Mouse (Mus musculus): Measurements from ENCODE around the gene Foxs1. TPM values are rescaled to one million over a fixed set of nuclear protein-coding genes. Genes with fewer than 3 reads are reported as not detected.

Foxs1 gene
- polyA plus RNA-seq, 1 experiment from 2014 or later, result 3.1 TPM

DNA sequence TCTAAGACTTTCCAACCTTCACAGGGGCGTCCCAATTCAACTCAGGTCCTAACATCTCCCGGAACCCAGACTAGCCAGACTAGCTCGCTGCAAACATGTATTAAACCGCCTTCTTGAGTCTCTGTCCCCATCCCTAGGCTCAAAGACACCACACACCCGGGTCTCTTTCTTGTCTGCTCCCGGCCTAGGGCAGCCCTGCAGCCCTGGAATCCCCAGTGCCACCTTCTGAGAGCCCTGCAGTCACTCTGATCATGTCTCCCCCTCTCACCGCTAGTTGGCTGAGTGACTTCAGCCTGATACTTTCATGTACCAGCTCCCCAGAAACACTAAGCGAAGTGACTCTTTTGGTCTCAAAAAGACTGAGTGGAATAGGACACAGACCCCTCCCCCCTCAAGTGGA is 10.6 kb upstream of the Foxs1 start:
- Histone ChIP-seq H3K9me3 (no peaks in the 10 kb centered on the region), H3K4me3 (replicated peaks) (peak overlapping the region; percentile 35), H3K27ac (no peak overlapping the region), H3K36me3 (no peaks in the 10 kb centered on the region), H3K4me2 (replicated peaks) (peak overlapping the region; percentile 77), H3K4me1 (replicated peaks) (peaks cover 5% of the 10 kb centered on the region), H3K27me3 (replicated peaks) (peaks cover 88% of the 10 kb centered on the region), H3K9ac (no peak overlapping the region)
- ATAC-seq, result no peak
- 10% methylated on average over 8 of the region's 8 CpGs for WGBS

DNA sequence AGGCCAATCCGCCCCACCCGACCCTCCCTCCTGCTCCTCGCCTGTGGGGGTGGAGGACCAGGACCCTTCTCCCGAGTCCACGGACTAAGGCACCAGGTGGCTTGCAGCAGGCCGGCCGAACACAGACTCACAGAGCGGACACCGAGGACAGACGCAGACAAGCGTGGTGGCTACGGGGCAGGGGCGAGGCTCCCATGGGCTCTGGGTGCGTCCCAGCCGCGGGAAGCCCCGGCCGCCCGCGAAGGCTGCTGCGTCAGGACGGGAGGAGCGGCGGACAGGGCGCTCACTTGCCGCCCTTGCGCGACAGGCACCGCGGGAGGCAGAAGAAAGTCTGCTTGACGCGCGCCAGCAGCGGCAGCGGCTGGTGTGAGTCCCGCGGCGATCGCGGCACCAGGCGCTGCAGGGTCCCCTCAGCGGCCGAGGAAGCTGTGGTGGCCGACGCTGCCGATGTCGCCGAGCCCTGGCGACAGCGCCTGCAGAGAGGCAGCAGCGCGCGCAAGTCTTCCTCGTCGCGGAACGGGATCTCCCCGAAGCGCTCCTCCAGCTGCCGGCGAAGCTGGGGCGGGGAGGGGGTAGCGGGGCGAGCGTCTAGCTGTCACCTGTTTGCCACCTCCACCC is 10.0 kb upstream of the Foxs1 start:
- no peak for ATAC-seq
- Histone ChIP-seq H3K9me3 (no peaks in the 10 kb centered on the region), H3K4me1 (replicated peaks) (peaks cover 5% of the 10 kb centered on the region), H3K27me3 (replicated peaks) (peaks cover 82% of the 10 kb centered on the region), H3K36me3 (no peaks in the 10 kb centered on the region), H3K4me2 (replicated peaks) (peak overlapping the region; percentile 77), H3K27ac (no peak overlapping the region), H3K9ac (no peak overlapping the region), H3K4me3 (replicated peaks) (peak overlapping the region; percentile 35)
- 1% methylated on average over 52 of the region's 65 CpGs for WGBS

DNA sequence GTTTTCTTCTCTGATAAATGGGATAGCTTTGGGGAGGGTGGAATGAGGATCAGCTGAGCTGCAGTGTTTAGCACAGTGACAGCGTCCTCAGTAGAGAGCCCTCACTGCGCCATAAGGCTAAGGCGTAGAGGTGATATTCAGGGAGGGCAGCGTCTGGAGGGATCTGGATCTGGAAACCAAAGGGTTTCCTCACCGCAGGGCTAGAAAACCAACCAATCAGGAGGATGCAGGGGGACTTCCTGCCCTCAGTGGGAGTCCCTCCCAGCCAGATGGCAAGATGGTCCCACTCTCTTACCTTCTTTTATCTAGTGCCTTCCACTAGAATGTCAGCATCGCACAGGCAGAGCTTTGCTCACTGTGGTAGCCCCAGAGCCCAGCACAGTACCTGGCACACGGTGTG is 8.8 kb upstream of the Foxs1 start:
- no peak overlapping the region for H3K4me3 ChIP-seq (replicated peaks)
- peaks cover 72% of the 10 kb centered on the region for H3K27me3 ChIP-seq (replicated peaks)
- ATAC-seq, result no peak
- H3K4me1 ChIP-seq (replicated peaks), result peaks cover 5% of the 10 kb centered on the region
- H3K36me3 ChIP-seq, result no peaks in the 10 kb centered on the region
- no peaks in the 10 kb centered on the region for H3K9me3 ChIP-seq
- WGBS, result 29% methylated on average over 7 of the region's 7 CpGs
- H3K4me2 ChIP-seq (replicated peaks), result no peak overlapping the region
- no peak overlapping the region for H3K27ac ChIP-seq
- H3K9ac ChIP-seq, result no peak overlapping the region

DNA sequence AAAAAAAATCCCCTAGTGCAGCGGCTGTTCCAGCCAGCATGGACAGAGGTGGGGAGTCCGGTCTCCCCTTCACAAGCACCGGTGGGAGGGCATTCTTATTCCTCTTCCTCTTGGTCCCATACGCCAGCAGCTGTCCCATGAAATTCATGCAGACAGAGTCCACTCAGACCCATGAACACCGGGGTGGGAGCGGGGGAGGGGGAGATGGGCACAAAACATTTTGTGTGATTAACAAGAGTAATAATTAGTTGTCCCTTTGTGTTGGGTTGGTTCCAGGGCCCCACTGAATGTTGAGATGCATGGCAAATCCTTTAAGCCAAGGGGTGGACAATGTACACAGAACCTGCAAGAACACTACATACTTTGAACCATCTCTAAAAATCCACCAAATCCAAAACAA is 8.1 kb upstream of the Foxs1 start:
- Histone ChIP-seq H3K4me1 (replicated peaks) (peaks cover 5% of the 10 kb centered on the region), H3K36me3 (no peaks in the 10 kb centered on the region), H3K9ac (no peak overlapping the region), H3K27ac (no peak overlapping the region), H3K4me3 (replicated peaks) (no peak overlapping the region), H3K9me3 (no peaks in the 10 kb centered on the region), H3K4me2 (replicated peaks) (no peak overlapping the region), H3K27me3 (replicated peaks) (peaks cover 68% of the 10 kb centered on the region)
- 79% methylated on average over 6 of the region's 6 CpGs for WGBS
- no peak for ATAC-seq

DNA sequence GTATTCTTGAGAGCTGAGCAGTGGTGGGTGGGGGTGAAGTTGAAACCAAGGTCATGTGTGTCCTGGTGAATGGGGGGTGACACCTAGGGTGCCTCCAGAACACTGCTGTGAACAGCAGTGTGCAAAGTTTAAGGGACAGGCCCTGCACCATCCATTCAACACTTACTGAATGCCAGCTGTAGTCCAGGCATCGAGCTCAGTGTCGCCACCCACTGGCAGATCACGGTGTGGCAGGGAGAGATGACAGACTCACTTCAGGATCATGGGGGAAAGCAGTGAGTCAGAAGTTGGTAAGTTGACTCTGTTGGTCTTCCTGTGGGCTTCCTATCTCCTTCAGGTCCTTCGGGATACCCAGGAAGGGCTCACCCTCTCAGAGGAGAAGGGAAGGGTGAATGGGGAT is 6.8 kb upstream of the Foxs1 start:
- no peak overlapping the region for H3K9ac ChIP-seq
- no peak overlapping the region for H3K4me2 ChIP-seq (replicated peaks)
- no peak overlapping the region for H3K27ac ChIP-seq
- no peak for ATAC-seq
- peaks cover 58% of the 10 kb centered on the region for H3K27me3 ChIP-seq (replicated peaks)
- H3K36me3 ChIP-seq, result no peaks in the 10 kb centered on the region
- H3K4me1 ChIP-seq (replicated peaks), result peaks cover 5% of the 10 kb centered on the region
- H3K9me3 ChIP-seq, result no peaks in the 10 kb centered on the region
- WGBS, result 11% methylated on average over 4 of the region's 4 CpGs
- no peak overlapping the region for H3K4me3 ChIP-seq (replicated peaks)

DNA sequence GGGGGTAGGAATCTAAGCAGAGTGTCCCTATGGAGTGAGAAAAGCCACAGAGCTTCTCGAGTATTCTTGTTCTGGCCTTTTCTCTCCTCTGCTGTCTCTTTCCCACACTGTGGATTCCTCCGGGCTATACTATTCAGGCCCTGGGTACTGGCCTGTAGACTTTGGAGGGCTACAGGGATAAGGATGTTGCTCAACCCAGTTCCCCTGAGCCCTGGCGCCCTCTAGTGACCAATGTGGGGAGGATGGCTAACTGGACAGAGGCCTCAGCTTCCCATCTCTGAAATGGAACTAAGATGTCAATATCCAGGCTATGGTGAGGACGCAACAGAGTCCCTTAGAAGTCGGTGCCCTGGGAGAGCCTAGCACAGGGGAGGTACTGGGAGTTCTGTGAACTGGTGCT is 606 bp upstream of the Foxs1 start:
- no peak overlapping the region for H3K4me3 ChIP-seq (replicated peaks)
- WGBS, result 38% methylated on average over 5 of the region's 5 CpGs
- H3K27ac ChIP-seq, result no peak overlapping the region
- no peak overlapping the region for H3K9ac ChIP-seq
- H3K4me1 ChIP-seq (replicated peaks), result 0 out of 2 replicates have a peak, but pooled peaks cover 2% of the 10 kb centered on the region
- peaks cover 13% of the 10 kb centered on the region; the same call in 1 of the 2 replicates for H3K27me3 ChIP-seq (replicated peaks)
- H3K4me2 ChIP-seq (replicated peaks), result no peak overlapping the region
- H3K36me3 ChIP-seq, result no peaks in the 10 kb centered on the region
- no peak for ATAC-seq
- no peaks in the 10 kb centered on the region for H3K9me3 ChIP-seq

DNA sequence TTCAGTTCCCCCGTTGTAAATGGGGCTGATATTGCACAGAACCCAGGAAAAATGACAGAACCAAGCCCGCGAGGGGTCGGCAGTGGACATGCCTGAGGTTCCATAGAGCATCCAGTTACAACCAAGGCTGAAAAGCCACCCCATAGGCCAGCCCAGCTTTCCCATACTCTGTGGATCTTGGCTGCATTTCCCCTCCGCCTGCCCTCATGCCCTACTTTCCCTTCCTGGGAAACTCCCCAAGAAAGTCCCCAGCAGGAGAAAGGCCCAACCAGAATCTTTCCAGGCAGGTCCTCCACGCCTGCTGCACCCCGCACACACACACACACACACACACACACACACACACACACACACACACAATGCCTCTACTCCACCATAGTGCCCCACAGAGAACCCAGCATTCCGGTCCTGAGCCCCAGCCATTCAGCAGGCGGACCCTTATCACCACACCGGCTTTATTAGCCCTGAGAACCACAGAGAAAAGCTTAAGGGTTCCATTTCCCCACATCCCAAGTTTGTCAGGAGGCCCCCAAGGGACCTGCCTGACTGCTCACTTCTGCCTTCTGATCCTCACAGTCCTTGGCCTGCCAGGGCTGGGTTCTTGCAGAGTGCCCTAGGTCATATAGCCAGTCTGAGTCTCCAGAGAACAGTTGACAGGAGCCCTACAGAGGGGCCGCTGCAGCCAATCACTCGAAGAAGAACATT is 1.4 kb downstream of the Foxs1 start:
- Histone ChIP-seq H3K9me3 (no peaks in the 10 kb centered on the region), H3K4me1 (replicated peaks) (0 out of 2 replicates have a peak, but pooled peaks cover 11% of the 10 kb centered on the region), H3K27me3 (replicated peaks) (peaks cover 13% of the 10 kb centered on the region; the same call in 1 of the 2 replicates), H3K27ac (peak overlapping the region; percentile 27; the same call in 1 of the 2 replicates), H3K9ac (no peak overlapping the region), H3K4me2 (replicated peaks) (no peak overlapping the region; the same call in 1 of the 2 replicates), H3K4me3 (replicated peaks) (no peak overlapping the region), H3K36me3 (no peaks in the 10 kb centered on the region)
- ATAC-seq, result peak; percentile 27; the same call in 1 of the 2 replicates
- WGBS, result 62% methylated on average over 12 of the region's 12 CpGs

DNA sequence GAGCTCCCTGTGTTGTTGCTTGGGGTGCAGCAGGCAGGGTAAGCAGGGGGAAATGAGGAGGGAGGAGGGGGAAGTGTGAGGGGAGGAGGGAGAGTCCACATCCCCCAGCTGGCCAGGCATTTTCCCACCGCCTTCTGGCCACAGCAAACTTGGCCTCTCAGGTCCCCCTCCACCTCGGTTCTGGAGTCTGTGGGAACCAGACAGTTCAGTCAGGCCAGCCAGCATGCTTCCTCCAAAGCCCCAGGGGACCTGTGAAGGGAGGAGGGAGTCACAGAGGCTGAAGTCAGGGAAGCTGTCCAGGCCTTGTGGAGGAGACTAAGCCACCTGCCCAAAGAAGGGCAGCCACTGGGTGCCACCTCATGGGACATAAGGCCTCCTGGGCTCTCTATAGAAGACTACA is 2.7 kb downstream of the Foxs1 start:
- Histone ChIP-seq H3K36me3 (no peaks in the 10 kb centered on the region), H3K9me3 (no peaks in the 10 kb centered on the region), H3K4me3 (replicated peaks) (no peak overlapping the region), H3K4me1 (replicated peaks) (0 out of 2 replicates have a peak, but pooled peaks cover 15% of the 10 kb centered on the region), H3K27me3 (replicated peaks) (0 out of 2 replicates have a peak, but pooled peaks cover 9% of the 10 kb centered on the region), H3K9ac (no peak overlapping the region), H3K4me2 (replicated peaks) (no peak overlapping the region), H3K27ac (0 out of 2 replicates have a peak overlapping the region, but pooled peaks have one; percentile 44)
- WGBS, result 37% methylated on average over 2 of the region's 2 CpGs
- no peak for ATAC-seq

DNA sequence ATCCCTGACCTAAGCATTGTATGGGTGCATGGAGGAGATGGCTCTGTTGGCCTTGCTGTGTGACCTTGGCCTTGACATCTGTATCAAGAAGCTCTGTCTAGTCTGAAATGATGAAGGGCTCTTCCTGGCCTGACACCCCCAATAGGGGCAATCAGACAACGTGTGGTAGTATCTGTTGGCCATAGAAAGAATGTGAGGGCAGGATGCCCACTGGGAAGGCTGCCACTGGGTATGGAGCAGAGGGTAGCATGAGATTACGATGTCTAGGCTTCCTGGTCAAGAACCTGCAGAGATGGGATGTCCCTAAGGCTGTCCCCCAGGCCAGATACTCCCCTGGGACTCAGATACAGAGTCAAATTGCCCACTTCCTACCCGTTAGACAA is 4.0 kb downstream of the Foxs1 start:
- Histone ChIP-seq H3K4me3 (replicated peaks) (no peak overlapping the region), H3K4me1 (replicated peaks) (0 out of 2 replicates have a peak, but pooled peaks cover 19% of the 10 kb centered on the region), H3K9ac (no peak overlapping the region), H3K27ac (no peak overlapping the region), H3K36me3 (no peaks in the 10 kb centered on the region), H3K9me3 (no peaks in the 10 kb centered on the region), H3K27me3 (replicated peaks) (0 out of 2 replicates have a peak, but pooled peaks cover 9% of the 10 kb centered on the region), H3K4me2 (replicated peaks) (no peak overlapping the region)
- ATAC-seq, result no peak
- 70% methylated on average over 3 of the region's 3 CpGs for WGBS

DNA sequence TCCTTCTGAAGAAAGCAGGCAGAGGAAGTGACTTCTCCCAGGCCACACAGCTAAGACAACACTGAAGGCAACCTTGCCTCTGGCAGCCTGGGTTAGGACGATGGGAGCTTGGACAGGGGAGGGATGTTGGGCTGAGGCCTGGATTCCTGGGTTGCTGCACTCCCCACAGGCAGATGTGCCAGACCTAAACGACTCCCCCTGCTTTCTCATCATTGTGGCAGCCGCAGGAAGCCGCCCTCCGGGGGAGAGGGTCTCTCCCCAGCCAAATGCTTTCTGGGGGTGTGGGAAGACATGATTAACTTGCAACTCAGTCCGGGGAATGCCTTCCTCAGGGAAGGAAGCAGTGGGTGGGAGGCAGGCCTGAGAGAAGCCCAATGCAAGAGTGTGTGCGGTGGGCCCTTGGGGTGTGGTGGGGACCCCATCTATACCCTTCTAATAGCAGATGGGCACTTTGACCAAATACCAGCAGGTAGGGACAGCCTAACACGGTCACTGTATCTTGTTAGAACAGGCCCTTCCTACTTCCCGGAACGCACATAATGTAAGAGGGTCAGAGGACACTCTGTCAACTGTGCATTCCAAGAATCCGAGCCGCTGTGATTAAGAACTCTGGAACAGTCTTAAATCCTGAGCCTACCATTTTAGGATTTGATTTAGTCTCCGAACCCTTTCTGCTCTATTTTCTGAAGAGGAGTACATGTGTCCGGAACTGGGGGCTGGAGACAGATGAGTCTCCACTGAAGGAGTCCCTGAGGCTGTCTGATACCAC is 4.6 kb downstream of the Foxs1 start:
- 47% methylated on average over 14 of the region's 14 CpGs for WGBS
- Histone ChIP-seq H3K27me3 (replicated peaks) (0 out of 2 replicates have a peak, but pooled peaks cover 7% of the 10 kb centered on the region), H3K4me1 (replicated peaks) (0 out of 2 replicates have a peak, but pooled peaks cover 19% of the 10 kb centered on the region), H3K9ac (no peak overlapping the region), H3K4me2 (replicated peaks) (no peak overlapping the region), H3K27ac (no peak overlapping the region), H3K4me3 (replicated peaks) (no peak overlapping the region), H3K9me3 (no peaks in the 10 kb centered on the region), H3K36me3 (no peaks in the 10 kb centered on the region)
- ATAC-seq, result no peak; the same call in 1 of the 2 replicates

DNA sequence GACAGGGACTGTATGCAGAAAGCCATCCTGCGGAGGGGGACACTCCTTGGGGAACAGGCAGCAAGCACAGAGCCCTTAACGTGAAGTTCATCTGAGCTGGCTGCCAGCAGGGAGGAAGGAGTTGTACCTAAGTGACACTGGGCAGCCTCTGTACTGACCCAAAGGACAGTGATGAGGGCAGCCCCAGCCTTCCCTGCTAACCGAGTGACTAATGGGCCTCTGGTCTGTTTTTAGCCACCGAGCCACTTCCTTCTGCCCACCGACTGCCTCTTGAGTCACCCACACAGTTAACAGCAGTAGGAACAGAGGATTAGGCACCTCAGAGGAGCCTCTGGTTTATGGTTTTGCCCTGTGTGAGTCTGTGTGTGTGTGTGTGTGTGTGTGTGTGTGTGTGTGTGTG is 5.6 kb downstream of the Foxs1 start:
- Histone ChIP-seq H3K4me3 (replicated peaks) (no peak overlapping the region), H3K27ac (no peak overlapping the region), H3K4me2 (replicated peaks) (no peak overlapping the region), H3K9ac (no peak overlapping the region), H3K27me3 (replicated peaks) (no peaks in the 10 kb centered on the region), H3K36me3 (no peaks in the 10 kb centered on the region), H3K4me1 (replicated peaks) (peaks cover 19% of the 10 kb centered on the region; the same call in 1 of the 2 replicates), H3K9me3 (no peaks in the 10 kb centered on the region)
- ATAC-seq, result no peak
- 50% methylated on average over 5 of the region's 5 CpGs for WGBS

DNA sequence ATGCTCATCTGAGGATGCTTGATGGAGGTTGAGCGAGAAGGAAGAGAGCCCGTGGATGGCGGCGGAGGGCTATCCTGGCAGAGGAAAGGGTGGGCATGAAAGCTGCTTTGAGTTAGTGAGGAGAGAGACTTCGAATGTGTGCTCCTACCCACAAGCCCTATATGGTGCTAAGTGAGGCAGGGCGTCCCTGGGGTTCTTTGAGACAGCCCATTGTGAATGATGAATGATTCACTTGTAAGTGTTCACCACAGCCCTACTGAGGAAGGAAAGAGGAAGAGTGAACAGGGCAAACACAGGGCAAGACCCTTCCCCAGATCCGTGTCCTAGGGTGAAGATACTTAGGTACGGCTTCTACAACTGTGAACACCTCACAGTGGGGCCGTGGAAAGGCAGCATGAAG is 6.1 kb downstream of the Foxs1 start:
- Histone ChIP-seq H3K27ac (no peak overlapping the region), H3K27me3 (replicated peaks) (no peaks in the 10 kb centered on the region), H3K4me1 (replicated peaks) (peaks cover 23% of the 10 kb centered on the region; the same call in 1 of the 2 replicates), H3K9ac (no peak overlapping the region), H3K9me3 (no peaks in the 10 kb centered on the region), H3K4me2 (replicated peaks) (no peak overlapping the region), H3K4me3 (replicated peaks) (no peak overlapping the region), H3K36me3 (no peaks in the 10 kb centered on the region)
- 67% methylated on average over 9 of the region's 9 CpGs for WGBS
- no peak for ATAC-seq
